Mouse (Mus musculus) adrenal gland, postnatal 0 days (tissue): ENCODE results near the gene Anxa9. TPM values are rescaled to one million over a fixed set of nuclear protein-coding genes. Genes with fewer than 3 reads are reported as not detected.

ENCODE experiments used
- polyA plus RNA-seq: library from polyadenylated mRNA; unstranded; fragments of >200 nt; fragmentation: Nextera tagmentation; extraction: Ambion mirVana; gene quantifications from 2 replicates; pipeline ENCODE4 v1.2.1, GENCODE M21; 2015

Gene Anxa9
- 1.3 and 1.6 TPM in 2 replicates for polyA plus RNA-seq

GRCm38 (mm10) chr3:95307100-95307499 is at the start of gene Anxa9:
TSS of gene Anxa9 (minus strand) at chr3:95307176.

DNA sequence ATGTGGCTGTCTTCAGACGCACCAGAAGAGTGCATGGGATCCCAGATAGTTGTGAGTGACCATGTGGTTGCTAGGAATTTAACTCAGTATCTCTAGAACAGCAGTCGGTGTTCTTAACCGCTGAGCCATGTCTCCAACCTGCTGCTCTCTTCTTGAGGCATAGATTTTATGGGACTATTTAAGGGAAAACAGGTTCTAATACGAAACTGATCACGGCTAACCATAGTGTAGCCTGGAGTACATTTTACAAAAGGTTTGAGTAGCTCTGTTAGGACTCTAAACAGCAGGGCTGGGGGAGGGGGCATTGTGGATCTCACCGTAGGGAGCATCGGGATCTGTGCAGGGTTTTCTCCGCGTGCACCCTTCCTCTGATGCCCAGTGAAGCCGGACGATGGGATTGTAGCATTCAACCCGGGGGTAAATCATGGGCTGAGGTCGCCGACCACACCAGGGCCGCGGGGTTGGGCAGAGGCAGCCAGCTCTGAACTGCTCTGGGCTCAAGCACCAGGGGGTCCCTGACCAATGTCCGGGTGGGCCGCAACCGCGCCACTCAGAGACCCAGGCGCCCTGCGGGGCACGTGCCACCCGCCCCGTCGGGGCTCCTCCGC is 7.6 kb upstream of the Anxa9 start, which contains the start of gene Cers2:
TSS of gene Cers2 (plus strand) at position 306 of the 608 bp plus-strand sequence.

DNA sequence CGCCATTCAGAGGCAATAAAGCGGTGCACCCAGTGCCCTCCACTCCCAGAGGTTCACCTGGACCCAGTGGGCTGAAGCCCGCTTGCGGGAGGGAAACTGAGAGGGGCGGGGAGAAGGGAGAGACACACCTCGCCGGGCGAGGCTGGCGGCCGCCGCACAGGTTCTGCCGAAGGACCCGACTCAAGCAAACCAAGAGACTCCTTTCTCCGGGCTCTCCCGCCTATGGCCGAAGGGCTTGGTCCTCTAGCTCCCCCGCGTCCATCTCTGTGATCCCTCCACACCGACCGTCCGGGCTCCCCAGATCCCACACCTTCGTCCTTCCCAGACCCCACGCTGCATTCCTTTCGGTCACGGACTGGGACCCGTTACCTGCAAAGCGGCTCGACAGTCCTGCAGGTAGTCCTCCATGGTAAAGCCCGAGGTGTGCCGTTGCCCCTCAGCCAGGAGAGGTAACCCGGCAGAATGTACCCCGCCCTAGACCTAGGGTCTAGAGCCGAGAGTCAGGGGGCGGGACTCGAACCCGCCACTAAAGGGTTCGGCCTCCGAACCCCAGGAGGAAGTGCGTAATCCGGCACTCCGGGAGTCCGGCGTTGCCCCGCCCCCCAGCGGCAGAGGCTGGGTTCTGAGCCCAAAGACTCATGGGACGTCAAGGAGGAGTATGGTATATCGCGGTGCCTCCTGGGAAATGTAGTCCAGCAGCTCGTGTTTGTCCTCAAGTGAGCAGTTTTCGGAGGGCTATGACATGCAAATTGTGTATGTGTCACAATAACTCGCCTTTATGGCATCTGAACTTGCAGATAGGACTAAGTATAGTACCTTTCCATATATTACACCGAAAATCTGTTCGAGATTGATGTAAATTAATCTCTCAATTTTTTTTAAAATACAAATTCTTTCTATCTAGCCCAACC is 25.5 kb downstream of the Anxa9 start, which contains the start of the genes Mindy1 and Prune1:
TSS of gene Mindy1 (plus strand) at position 130 of the 911 bp plus-strand sequence.
TSS of gene Prune1 (minus strand) at position 861 of the 911 bp plus-strand sequence.

GRCm38 (mm10) chr3:95250783-95251424 is 56.1 kb downstream of the Anxa9 start, which contains the start of gene Bnipl:
TSS of gene Bnipl (minus strand) at chr3:95251193.

Other genes starting within 250 kb of the Anxa9 start
- 15.8 and 23.0 TPM in 2 replicates for gene Pip5k1a, start 200.2 kb downstream of the Anxa9 start, polyA plus RNA-seq
- gene Vps72, start 196.2 kb downstream of the Anxa9 start, polyA plus RNA-seq: 76.7 and 105 TPM in 2 replicates
- 0.25 and 0.83 TPM in 2 replicates for gene Tmod4, start 182.7 kb downstream of the Anxa9 start, polyA plus RNA-seq
- gene Scnm1, start 173.2 kb downstream of the Anxa9 start, polyA plus RNA-seq: 51.9 and 69.5 TPM in 2 replicates
- gene Lysmd1, start 173.1 kb downstream of the Anxa9 start, polyA plus RNA-seq: 15.2 and 15.3 TPM in 2 replicates
- 5.8 and 6.8 TPM in 2 replicates for gene Tnfaip8l2, start 164.8 kb downstream of the Anxa9 start, polyA plus RNA-seq
- 4.7 and 6.3 TPM in 2 replicates for gene Sema6c, start 146.7 kb downstream of the Anxa9 start, polyA plus RNA-seq
- gene Gabpb2, start 89.3 kb downstream of the Anxa9 start, polyA plus RNA-seq: 2.8 and 3.5 TPM in 2 replicates
- 57.9 and 95.8 TPM in 2 replicates for gene Cdc42se1, start 78.4 kb downstream of the Anxa9 start, polyA plus RNA-seq
- 18.0 and 49.5 TPM in 2 replicates for gene Mllt11, start 75.0 kb downstream of the Anxa9 start, polyA plus RNA-seq
- 0.20 and 0.50 TPM in 2 replicates for gene Gm128, start 65.6 kb downstream of the Anxa9 start, polyA plus RNA-seq
- gene Bnipl, start 56.0 kb downstream of the Anxa9 start, polyA plus RNA-seq: not detected in 2 replicates
- 66.6 and 126 TPM in 2 replicates for gene Mindy1, start 25.8 kb downstream of the Anxa9 start, polyA plus RNA-seq
- 16.3 and 23.8 TPM in 2 replicates for gene Prune1, start 25.1 kb downstream of the Anxa9 start, polyA plus RNA-seq
- 109 and 186 TPM in 2 replicates for gene Cers2, start 7.6 kb upstream of the Anxa9 start, polyA plus RNA-seq
- 12.2 and 16.5 TPM in 2 replicates for gene Setdb1, start 50.0 kb upstream of the Anxa9 start, polyA plus RNA-seq
- gene 4930558C23Rik, start 95.7 kb upstream of the Anxa9 start, polyA plus RNA-seq: not detected in 2 replicates
- gene Arnt, start 127.2 kb upstream of the Anxa9 start, polyA plus RNA-seq: 15.7 and 19.9 TPM in 2 replicates
- gene Ctsk, start 192.1 kb upstream of the Anxa9 start, polyA plus RNA-seq: 22.2 and 44.4 TPM in 2 replicates
- 61.3 and 65.8 TPM in 2 replicates for gene Ctss, start 219.6 kb upstream of the Anxa9 start, polyA plus RNA-seq